Mouse (Mus musculus) mesoderm, embryonic 11.5 days (tissue): ENCODE results near the gene Acp5.
"Not testable (repeated sequence)": the region's sequence is repeated elsewhere in the genome, so short reads cannot be mapped to it uniquely, and the experiment has no call there.

Experiments used
- DNase-seq: peaks from one replicate; pipeline ENCODE4 v3.0.0-alpha.2; 2012; ENCODE audit warnings: low read depth, low spot score

Acp5 gene

DNA sequence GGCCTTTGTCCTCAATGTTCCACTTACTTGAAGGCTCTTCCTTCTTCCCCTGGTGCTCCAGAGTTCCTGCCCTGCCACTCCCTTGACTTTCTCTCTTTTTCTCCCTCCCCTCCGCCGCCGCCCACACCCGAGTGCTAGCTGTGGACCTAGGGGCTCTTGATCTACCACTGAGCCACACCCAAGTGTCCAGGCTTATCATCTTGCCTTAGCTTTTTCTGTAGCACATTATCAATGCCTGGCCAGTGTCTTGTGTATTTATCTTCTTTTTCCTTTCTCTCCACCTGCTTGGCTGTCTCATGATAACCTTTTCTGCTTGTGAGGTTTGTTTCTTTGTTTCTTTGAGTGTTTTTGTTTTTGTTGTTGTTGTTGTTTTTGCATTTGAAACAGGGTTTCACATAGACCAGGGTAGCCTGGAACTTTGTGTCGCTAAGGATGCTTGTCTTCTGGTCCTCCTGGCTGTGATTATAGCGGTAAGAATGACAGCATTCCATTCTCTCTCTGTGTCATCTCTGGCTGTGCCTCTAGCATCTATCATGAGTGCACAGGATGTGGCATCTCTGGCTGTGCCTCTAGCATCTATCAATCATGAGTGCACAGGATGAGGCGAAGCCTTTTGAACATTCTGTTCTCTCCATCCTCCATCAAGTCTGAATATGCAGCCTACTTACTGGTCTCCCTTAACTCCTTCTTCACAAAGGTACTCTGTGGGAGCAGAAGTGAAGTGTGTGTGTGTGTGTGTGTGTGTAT, at the start of gene Acp5:
Gene Acp5, minus strand, starts transcription at position 68 of the 747 bp plus-strand sequence.
- no peak for DNase-seq

DNA sequence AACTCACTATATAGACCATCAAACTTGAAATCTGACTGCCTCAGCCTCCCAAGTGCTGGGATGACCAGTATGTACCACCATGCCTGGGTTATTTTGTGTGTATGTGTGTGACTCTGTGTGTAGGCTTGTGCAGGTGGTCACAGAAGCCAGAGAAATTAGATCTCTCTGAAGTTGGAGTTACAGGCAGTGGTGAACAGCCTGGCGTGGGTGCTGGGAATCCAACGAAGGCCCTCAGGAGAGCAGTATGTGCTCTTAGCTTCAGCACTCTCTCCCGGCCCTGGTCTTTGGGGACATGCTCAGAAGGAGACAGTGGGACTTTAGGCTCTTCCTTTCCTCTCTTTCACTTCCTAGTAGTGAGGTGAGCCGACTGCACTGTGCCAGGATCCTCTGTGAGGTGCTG, 36.8 kb upstream of the Acp5 start:
- DNase-seq = no peak

DNA sequence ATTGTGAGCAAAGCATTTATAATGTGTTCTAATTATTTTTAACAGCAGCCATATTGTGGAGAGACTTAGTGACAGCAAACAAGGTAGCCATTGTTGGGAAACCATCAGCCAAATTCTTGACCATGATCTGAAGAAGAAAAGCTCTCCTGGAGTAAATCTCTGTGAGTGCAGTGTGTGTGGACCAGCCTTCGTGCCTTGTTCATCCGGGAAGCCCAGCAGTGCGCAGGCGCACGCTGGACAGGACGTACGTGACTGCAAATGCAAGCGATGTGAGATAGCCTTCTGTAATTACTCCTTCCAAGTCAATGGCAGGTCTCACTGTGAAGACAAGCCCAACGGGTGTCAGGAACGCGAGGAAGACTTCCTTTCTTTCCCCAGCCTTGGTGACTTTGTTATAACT, 33.8 kb upstream of the Acp5 start:
- no peak for DNase-seq

DNA sequence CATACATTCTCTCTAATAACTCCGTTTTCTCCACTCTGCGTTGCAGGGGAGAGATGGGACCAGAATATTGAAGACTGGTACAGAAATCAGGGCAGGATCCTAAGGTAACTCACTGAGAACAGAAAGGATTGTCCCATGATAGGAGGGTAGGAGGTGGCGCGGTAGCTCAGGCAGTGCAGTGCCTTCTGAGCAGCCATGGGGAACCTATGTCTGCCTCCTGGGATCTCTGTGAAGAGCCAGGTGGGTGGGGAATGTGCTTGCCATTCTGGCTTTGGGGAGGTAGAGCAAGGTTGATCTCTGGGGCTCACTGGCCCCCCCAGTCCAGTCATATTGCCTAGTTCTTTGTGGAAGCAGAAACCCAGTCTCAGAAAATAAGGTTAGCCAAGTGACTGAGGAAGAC, 32.2 kb upstream of the Acp5 start:
- DNase-seq = no peak

DNA sequence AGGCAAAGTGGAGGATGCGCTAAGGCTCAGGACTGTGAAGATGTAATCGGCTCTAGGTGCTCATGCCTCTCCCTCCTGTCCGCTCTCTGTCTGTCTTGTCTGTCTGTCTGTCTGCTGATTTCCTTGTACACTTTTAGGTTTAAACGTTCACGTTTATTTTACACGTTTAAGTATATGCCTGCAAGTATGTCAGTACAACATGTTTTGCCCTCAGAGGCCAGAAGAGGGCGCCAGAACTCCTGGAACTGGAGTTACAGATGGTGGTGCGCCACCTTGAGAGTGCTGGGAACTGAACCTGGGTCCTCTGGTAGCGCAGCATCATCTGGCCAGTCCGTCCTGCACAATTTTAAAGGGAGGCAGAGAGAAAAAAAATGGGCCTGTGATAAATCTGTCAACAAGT, 31.2 kb upstream of the Acp5 start:
- no peak for DNase-seq

DNA sequence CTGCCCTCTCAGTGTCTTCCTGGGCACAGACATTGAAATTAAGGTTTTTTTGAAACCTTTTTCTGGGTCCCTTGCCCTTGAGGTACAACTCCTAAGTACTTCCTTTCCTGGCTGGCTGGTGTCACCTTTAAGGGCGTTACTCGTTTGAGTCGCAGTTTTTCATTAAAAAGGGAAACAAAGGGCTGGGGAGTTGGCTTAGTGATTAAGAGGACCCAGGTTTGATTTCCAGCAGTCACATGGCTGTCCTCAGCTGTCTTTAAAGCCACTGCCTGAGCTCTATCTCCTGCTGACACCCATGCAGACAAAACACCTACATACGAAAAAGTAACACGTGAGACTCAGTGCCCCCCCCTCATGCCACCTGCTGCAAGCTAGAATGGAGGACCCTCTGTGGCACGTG, 30.5 kb upstream of the Acp5 start:
- no peak for DNase-seq

DNA sequence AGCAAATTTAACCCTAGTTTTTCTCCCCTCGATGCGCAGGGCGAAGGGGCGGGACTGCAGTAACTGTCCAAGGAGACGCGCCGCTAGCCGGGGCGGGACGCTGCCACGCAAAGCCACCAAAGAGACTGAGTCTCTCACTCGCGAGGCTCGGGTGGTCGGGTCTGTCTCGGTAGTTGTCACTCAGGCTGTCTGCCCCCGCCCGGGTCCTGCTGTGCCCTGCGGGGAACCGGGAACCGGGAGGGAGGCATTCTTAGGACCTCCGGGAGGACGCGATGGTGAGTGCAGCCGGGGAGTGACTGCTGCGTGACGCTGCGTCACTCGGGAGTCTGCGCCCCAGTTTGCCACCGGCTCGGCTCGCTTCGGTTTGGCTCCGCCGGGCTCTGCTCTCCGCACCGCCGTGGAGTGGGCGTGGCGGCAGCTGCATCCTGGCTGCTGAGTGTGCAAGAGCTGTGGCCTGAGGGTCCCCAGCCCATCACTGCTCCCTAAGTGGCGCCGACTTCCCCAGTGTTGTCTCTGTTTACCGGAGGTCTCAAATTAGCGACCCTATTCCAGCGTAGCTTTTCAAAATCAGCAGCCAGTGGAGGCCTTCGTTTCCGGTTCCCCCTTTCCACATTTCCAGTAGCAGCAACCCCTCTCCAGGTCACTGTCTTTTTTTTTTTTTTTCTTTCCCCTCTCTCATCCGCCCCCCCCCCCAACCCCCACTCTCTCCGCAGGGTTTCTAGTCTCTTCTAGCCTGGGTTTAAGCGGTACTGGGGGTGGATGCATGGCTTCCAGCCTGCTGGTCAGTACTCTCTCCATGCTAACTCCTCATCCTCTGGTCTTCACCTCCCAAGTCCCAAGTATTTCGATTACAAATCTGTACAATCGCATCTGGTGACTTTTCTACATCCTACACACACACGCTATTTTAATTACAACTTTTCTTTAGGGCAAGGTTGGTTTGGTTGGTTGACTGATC, 29.5 kb upstream of the Acp5 start:
- DNase-seq = no peak

DNA sequence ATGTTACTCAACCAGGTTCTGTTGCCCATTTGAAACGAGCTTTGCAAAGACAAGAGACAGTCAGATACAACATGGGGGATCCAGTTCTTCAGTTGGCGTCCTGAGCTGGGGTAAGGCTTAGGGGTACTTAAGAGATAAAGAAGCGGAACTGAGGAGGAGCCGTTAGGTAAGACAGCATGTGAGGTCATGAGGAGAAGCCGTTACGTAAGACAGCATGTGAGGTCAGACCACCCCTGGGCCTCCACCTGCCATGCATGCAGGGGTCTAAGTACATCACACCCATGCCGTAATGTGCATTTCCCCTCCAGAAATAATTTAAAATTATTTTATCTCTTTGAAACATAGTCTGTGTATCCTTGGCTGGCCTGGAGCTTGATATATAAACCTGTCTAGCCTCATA, 27.4 kb upstream of the Acp5 start:
- no peak for DNase-seq

DNA sequence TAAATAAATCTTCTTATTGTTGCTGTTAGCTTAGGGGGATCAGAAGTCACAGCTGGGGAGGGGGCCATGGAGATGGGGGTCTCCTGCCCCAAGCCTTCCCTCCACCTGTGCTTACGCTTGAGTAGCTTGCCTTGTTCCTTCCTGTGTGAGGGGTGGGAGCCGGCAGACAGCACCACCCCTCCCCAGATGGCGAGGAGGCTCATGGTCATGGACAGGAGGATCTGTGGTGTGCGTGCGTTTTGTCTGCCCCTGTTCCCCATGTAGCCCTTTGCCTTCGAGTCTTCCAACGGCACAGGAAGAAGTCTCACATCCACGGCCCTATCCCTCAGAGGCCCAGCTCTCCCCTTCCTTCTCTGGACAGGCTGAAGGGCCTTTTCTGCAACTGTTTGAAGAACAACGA, 26.8 kb upstream of the Acp5 start:
- DNase-seq = no peak

DNA sequence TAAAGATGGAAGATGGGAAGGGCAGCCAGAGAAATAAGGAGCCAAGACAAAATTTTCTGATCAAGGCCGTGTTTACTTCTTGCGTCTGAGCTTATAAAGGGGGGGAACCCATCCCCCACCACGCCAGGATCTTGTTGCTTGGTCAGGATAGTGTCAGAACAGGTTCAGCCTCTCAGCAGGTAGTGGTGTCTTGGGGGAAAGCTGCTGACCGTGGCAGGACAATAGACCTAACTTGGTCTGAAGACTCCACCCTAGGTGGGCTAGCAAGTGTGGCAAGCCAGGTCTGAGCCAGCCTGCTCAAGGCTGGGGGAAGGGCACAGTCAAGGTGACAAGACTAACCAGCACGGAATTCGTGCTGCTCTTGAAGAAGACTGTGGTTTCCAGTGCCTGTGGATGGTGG, 25.8 kb upstream of the Acp5 start:
- DNase-seq = no peak

DNA sequence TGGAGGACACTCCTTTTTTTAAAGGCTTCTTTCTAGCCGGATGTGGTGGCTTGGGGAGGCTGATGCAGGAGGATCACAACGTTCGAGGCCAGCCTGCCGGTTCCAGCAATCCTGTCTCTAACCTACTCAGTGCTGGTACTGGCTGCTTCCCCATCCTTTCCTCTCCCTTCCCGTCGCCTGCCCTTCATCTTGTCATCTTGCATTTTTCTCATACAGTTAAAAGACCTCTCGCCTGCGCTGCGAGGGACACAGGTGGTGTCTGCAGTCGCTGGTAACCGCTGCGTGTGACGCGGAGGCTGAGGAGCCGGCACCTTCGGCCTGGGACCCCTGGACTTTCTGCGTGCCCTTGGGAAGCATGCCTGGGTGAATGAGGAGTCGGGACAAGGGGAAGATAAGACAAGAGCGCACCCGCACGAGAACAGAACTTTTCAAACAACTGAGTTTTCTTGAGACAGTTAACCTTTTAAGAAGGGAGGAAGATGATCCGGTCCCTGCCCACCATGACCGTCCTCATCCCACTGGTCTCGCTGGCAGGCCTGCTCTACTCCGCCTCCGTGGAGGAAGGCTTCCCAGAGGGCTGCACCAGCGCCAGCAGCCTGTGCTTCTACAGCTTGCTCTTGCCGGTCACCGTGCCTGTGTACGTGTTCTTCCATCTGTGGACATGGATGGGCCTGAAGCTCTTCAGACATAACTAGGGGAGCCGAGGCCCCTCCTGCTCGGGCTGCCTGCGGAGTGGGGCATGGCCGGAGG, 22.2 kb upstream of the Acp5 start:
- DNase-seq = no peak

DNA sequence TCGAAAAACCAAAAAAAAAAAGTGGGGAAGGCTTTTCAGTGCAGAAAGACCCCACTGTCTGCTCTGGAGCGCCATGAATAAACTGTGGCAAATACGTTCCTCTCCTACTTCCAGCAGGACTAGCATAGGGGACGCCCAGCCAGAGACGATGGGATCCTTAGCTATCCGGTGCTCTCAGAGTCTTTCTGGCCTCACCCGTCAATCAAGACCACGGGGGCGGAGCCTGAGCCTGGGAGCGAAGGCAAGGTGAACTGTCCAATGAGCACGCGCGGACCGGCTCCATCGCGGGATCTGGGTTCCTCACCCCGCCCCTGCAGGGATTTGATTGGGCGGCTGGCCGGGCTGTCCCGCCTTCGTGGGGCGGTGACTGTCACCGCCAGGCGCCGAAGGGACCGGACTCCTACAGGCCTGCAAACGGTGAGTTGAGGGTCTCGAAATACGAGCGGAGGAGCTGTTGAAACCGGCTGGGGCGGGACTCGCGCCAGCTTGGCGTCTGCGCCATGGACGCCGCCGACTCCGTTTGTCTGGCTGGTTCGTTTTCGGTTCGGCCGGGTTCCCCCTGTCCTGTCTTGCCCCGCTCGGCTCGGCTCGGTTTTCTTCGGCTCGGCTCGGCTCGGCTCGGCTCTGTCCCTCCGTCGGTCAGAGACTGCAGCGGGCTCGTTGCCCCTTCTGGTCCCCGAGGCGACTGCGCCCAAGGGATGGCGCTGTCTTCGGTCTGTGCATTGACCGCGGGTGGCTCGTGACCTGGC, 21.2 kb upstream of the Acp5 start, which contains the start of gene Pigyl:
Gene Pigyl, plus strand, starts transcription at position 350 of the 749 bp plus-strand sequence.
- DNase-seq = peak; percentile 99

DNA sequence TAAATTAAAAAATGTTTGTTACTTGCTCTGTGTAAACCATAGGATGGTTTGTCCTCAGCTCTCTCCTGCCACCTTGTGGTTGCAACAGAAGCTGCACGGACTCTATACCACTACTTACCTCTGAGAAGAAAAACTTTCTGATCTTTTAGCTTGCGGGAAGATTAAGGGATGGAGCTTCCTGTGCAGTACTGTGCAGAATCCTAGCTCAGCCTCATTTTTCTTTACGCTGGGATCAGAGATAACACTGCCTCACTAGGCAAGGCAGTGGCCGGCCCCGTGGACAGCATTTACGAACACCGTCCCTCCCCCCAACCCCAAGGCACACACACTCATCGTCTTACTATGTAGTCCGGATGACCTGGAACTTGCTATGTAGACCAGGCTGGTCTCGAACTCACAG, 20.1 kb upstream of the Acp5 start:
- DNase-seq = peak; percentile 84

DNA sequence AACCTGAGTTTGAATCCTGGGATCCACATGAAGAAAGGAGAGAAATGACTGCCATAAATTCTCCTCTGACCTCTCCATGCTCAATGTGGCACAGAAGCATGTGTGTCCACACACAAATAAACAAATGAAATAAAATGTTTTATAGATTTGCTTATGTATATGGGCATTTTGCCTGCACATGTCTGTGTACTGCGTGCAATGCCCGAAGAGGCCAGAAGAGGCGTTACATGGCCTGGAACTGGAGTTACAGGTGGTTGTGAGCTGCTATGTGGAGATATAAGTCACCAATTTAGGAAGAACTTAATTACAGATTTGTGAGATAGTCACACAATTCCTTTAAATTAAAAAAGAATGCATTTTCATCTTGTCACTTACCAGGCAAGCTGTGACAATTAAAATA, 18.3 kb upstream of the Acp5 start:
- DNase-seq = no peak

DNA sequence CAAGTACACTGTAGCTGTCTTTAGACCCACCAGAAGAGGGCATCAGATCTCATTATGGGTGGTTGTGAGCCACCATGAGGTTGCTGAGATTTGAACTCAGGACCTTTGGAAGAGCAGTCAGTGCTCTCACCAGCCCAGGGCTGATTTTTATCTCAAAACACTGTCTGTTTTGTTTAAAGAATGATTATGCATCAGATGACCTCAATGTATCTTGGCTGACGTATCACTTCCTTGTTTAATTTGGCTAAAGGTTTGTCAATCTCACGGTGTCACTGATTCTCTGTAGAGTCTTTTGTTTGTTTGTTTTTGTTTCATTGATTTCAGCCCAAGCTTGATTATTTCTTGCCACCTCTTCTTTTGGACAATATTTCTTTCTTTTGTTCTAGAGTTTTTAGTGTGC, 15.4 kb upstream of the Acp5 start:
- DNase-seq = no peak

DNA sequence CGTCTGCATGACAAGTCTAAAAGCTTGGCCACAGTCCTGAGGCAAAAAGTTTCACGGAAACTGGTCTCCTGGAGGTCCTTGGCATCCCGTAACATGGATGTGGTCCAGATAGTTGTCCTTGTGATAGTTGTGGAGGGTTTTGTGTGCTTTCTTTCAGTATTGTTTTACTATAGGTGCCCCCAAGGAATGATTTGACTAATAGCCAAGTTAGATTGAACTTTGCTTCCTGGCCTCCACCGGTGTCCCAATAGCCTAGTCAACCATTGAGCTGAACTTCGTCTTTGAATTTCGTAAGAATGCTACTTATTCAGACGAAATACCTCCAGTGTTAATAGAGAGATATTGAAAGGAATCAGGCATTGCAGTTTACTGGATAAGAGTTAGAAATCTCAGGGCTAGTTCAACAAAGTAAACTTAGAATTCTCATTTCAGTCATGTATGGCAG, 14.8 kb upstream of the Acp5 start:
- DNase-seq = not testable (repeated sequence)

DNA sequence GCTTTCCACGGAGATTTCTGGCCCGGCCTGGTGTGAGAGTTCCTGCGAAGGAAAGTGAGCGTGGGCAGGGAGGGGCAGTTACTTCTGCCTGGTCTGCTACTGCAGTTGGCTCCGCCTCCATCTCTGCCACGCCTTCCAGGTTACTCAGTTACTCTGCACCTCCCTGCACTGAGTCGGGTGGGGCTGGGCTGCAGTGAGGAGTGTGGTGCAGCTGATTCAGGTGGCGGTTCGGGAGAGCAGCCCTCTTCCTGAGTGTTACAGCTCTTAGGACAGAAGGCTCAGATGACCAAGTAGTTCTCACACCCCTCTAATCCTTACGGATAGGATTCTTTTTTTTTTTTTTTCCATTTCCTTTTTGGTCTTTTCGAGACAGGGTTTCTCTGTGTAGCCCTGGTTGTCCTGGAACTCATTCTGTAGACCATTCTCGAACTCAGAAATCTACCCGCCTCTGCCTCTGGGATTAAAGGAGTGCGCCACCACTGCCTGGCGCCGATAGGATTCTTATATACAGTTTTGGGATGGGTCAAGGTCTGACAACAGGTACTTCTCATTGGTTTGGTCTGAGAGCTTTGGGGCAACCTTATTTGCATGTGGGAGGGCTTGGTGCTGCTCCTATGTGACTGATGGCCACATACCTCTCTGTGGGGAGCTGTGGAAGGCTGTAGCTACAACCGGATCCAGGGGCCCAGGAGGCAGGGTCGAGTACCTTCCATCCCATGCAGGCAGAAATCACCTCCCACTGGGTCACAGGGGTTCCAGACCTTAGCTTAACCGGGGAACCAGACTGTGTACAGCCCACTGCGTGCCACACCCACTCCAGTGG, 14.1 kb upstream of the Acp5 start:
- no peak for DNase-seq

DNA sequence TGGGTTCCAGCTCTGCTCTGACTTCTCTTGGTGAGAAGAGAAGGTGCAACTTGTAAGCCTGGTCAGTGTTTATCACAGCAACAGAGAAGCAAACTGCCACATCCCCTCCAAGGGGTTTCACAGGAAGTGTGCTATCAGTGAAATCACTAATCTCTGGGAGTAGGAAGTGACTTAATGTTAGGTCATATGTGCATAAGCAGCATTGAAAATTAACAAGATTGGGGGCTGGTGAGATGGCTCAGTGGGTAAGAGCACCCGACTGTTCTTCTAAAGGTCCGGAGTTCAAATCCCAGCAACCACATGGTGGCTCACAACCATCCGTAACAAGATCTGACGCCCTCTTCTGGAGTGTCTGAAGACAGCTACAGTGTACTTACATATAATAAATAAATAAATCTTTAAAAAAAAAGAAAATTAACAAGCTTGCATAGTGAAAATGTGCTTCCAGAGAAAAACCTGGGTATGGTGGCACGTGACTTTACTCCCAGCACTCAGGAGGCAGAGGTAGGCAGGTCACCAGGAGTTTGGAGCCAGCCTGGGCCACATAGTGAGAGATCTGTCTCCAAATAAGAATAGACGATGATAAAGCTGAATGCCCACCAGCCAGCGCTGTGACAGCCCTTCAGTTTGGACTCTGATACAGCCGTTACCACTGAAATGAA, 8.9 kb upstream of the Acp5 start:
- DNase-seq = no peak

DNA sequence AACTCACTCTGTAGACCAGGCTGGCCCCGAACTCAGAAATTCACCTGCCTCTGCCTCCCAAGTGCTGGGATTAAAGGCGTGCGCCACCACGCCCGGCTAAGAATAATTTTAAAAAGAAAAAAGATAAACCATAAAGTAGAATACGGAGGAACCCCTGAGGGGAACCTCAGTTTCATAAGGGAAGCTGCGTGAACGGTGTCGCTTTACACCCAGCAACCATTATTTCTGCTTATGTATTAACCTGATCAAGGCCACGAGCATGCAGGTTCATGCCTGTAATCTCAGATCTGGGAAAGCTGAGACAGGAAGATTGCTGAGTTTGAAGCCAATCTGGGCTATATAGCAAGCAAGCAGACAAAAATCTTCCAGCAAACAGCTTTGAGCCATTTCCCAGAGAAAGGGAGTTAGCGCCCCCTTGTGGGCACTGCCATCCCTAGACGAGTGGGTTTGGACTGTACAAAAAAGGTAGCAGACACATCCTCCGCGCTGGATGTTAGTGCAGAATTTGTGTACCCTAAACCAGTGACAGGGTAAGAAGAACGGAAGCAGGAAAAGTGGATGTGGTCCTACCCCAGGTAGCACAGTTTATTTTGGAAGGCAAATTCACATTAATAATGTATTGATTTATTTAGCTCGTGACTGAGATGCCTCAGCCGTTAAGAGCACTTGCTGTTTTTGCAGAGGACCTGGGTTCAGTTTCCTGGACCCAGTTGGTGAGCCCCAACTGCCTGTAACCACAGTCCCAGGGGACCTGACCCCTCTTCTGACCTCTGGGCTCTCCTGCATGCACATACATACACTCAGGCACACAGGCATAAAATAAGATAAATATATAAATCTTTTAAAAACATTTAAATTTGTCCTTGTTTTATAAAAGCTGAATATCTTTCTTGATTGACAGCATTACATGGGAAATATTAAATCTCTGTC, 7.9 kb upstream of the Acp5 start:
- peak; percentile 87 for DNase-seq
